In the genomic region with DNA sequence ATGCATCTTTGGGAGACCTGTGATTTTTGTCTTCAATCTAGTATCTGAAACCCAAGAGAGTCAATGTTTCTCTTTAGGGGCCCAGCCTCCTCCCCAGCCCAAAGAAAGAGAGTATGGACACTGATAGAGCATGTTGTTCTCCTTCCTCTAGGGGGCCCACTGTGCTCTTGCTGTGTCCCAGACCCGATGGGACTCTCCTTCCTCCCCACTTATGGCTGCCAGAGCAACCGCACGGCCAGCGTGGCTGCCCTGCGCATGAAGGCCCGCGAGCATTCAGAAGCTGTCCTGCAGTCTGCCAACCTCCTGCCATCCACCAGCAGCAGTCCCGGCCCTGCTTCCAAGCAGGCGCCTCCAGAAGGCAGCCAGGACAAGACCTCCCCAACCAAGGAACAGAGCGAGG, we compare ENCODE assay signal across 11 mouse cellular contexts. TPM values are rescaled to one million over a fixed set of nuclear protein-coding genes. Genes with fewer than 3 reads are reported as not detected.
A peak's percentile ranks its signal among the peaks of the same experiment; 100 is the strongest.
DNase-seq lines count a peak whose midpoint lies in the region; ATAC-seq and TF ChIP-seq lines count a peak whose summit lies in the region.
"Had no signal": no experiment of that assay in that cellular context is flagged by ENCODE, and none has a peak within 500 bp of the region (broad histone marks: within the 10 kb centered on the region; RNA-seq: fewer than 3 reads in every experiment).

No protein-coding gene starts in this region.

- 56% methylated on average over 10 of the region's 10 CpGs for WGBS in kidney, postnatal 0 days

- H3K27ac ChIP-seq in kidney, postnatal 0 days: no peak overlapping the region
- H3K27ac ChIP-seq: embryonic facial prominence, embryonic 13.5 days; neural tube, embryonic 13.5 days had no signal

- peak; percentile 11 for DNase-seq in kidney, postnatal 0 days (ENCODE audit: low spot score)
- DNase-seq in kidney, postnatal 36 days: no peak
- DNase-seq in ES-CJ7 (ENCODE audit: low read depth, low spot score): peak; percentile 51
- peak; percentile 48 for DNase-seq in embryo, embryonic 10 days (ENCODE audit: low spot score)
- DNase-seq in B cell, adult 2 months: no peak
- no peak for DNase-seq in Muller cell, postnatal 12 days (ENCODE audit: inconsistent ontology term)

- no peaks in the 10 kb centered on the region for H3K27me3 ChIP-seq in kidney, postnatal 0 days (ENCODE audit: insufficient read depth, low read length)
- H3K27me3 ChIP-seq: embryonic facial prominence, embryonic 13.5 days; neural tube, embryonic 13.5 days had no signal

- H3K4me1 ChIP-seq in kidney, postnatal 0 days (replicated peaks; ENCODE audit: insufficient read depth, low read length): no peaks in the 10 kb centered on the region
- H3K4me1 ChIP-seq: embryonic facial prominence, embryonic 13.5 days had no signal

- TF ChIP-seq CTCF in kidney, postnatal 0 days (IDR thresholded peaks at IDR 0.05; ENCODE audit: low read depth): peak; percentile 32; the same call in 1 of the 2 replicates

- H3K9ac ChIP-seq in kidney, postnatal 0 days (ENCODE audit: low read depth, low read length): no peak overlapping the region
- H3K9ac ChIP-seq: embryonic facial prominence, embryonic 13.5 days; neural tube, embryonic 13.5 days had no signal

- H3K4me2 ChIP-seq in kidney, postnatal 0 days (ENCODE audit: low read length): no peak overlapping the region
- H3K4me2 ChIP-seq: embryonic facial prominence, embryonic 13.5 days; neural tube, embryonic 13.5 days had no signal

- ATAC-seq in kidney, postnatal 0 days (replicated peaks; ENCODE audit: low FRiP score, low read depth): no peak
- 0 out of 4 replicates have a peak, but pooled peaks have one; percentile 38 to 50 for ATAC-seq in hematopoietic stem cell, adult 5-6 weeks (replicated peaks in 1 of 2; ENCODE audit: insufficient read depth in 1 of 2, low FRiP score in 2 of 2, low TSS enrichment in 1 of 2, low read depth in 1 of 2, poor library complexity in 2 of 2, severe bottlenecking in 2 of 2)
- ATAC-seq: activated CD4-positive, CD25-positive, alpha-beta regulatory T cell, adult 4 months had no signal

- no peaks in the 10 kb centered on the region for H3K36me3 ChIP-seq in kidney, postnatal 0 days (ENCODE audit: insufficient read depth, low read length)
- H3K36me3 ChIP-seq: embryonic facial prominence, embryonic 13.5 days had no signal

- H3K4me3 ChIP-seq in kidney, postnatal 0 days (replicated peaks; ENCODE audit: low read depth, low read length): no peak overlapping the region
- H3K4me3 ChIP-seq: embryonic facial prominence, embryonic 13.5 days; neural tube, embryonic 13.5 days had no signal

- H3K9me3 ChIP-seq in kidney, postnatal 0 days (replicated peaks; ENCODE audit: low read length): no peaks in the 10 kb centered on the region
- H3K9me3 ChIP-seq: embryonic facial prominence, embryonic 13.5 days; neural tube, embryonic 13.5 days had no signal

RNA-seq across cellular contexts. Expression of gene Prrxl1, which starts 29.4 kb away (rescaled TPM):
- 0.04 TPM in 1 of 2 replicates, not detected in the other for polyA plus RNA-seq in kidney, postnatal 0 days (2015; fragmentation: Nextera tagmentation; extraction: Ambion mirVana)
- not detected in 2 replicates for total RNA-seq in hematopoietic stem cell, adult 5-6 weeks (2017)
- polyA plus RNA-seq: activated CD4-positive, CD25-positive, alpha-beta regulatory T cell, adult 4 months; liver, embryonic 16.5 days had no signal

RNA-seq across cellular contexts. Expression of gene 3425401B19Rik, which starts 56.5 kb away (rescaled TPM):
- polyA plus RNA-seq in kidney, postnatal 0 days (2015; fragmentation: Nextera tagmentation; extraction: Ambion mirVana): 0.04 and 0.12 TPM in 2 replicates
- total RNA-seq in hematopoietic stem cell, adult 5-6 weeks (2017): not detected in 2 replicates
- polyA plus RNA-seq: activated CD4-positive, CD25-positive, alpha-beta regulatory T cell, adult 4 months had no signal

Comparison
In these comparisons a context has a peak if more than half of its experiments do, and no peak if none do; other contexts are left out.
1. DNase-seq: peak in kidney, postnatal 0 days (single experiment), ES-CJ7 (single experiment) and embryo, embryonic 10 days (single experiment); none in kidney, postnatal 36 days (0 of 2), B cell, adult 2 months (0 of 2) and Muller cell, postnatal 12 days (single experiment).